Mouse (Mus musculus): ENCODE results near the gene Gm45713. TPM values are rescaled to one million over a fixed set of nuclear protein-coding genes. Genes with fewer than 3 reads are reported as not detected.
"Not testable (repeated sequence)": the region's sequence is repeated elsewhere in the genome, so short reads cannot be mapped to it uniquely, and the experiment has no call there.

Gm45713 gene
- polyA plus RNA-seq, 1 experiment from 2014 or later: 0.20 TPM

DNA sequence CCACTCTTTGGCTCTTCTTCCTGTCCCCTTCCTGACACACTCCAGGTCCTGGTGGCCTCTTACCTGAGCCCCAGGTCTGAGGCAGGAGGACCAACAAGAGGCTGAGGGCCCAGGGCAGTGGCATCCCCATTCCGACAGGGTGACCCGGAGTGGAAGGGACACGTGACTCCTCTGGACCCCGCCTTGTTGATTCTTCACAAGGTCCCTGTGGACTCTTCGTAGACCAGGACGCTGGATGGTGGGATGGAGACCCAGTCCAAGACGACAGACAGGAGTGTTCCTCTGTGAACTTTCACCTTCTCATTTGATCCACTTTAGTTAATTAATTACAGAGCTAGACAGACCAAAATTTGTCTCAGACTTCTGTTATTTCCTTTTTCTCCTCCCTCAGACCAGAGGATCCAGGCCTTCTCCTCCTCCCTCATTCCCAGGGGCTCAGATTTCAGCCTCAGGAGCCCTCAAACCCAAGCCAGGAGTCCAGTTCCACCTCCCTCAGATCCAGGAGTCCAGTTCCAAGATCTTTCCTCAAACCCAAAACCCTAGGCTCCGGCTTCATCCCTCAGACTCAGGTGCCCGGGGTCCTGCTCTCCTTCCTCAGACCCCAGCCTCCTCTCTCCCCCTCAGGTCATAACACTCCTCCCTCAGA lies 33.0 kb downstream of the Gm45713 start:
- Histone ChIP-seq H3K9me3 (replicated peaks; ENCODE audit: control insufficient read depth, low read length) (no peaks in the 10 kb centered on the region), H3K4me2 (ENCODE audit: low read depth, low read length) (peak overlapping the region; percentile 7; the same call in 1 of the 2 replicates), H3K9ac (replicated peaks; ENCODE audit: low read length) (peak overlapping the region; percentile 43), H3K27me3 (ENCODE audit: control insufficient read depth, insufficient read depth, low read length) (no peaks in the 10 kb centered on the region), H3K36me3 (replicated peaks; ENCODE audit: control insufficient read depth, insufficient read depth, low read depth, low read length) (no peaks in the 10 kb centered on the region), H3K27ac (replicated peaks; ENCODE audit: low read depth, low read length) (peak overlapping the region; percentile 62; the same call in 1 of the 2 replicates), H3K4me3 (ENCODE audit: low read depth, low read length) (no peak overlapping the region), H3K4me1 (ENCODE audit: control insufficient read depth, insufficient read depth, low read length) (no peaks in the 10 kb centered on the region; the same call in 1 of the 2 replicates)
- WGBS: 51% methylated on average over 9 of the region's 9 CpGs
- DNase-seq (ENCODE audit: low spot score): no peak
- ATAC-seq (replicated peaks; ENCODE audit: insufficient number of reproducible peaks, low FRiP score, low TSS enrichment, low read depth): no peak

DNA sequence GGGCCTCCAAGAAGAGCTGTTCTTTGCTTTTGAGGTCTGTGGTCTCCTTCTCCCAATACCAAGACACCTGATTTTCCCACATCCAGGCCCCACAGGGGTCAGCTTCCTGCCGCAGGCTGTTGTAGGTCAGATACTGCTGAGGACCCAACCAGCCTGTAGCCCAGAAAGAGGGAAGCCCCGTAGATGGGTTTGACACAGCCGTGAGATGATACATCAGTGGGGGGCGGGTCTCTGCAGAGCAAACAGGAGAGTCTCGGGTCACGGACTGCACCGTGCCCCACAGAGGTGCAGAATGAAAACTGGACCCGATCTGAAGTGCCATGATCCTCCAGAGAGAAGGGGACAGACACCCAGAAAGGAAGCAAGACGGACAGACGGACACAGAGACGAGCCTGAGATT lies 33.6 kb downstream of the Gm45713 start:
- WGBS: 89% methylated on average over 11 of the region's 11 CpGs
- ATAC-seq (replicated peaks; ENCODE audit: insufficient number of reproducible peaks, low FRiP score, low TSS enrichment, low read depth) (no peak), DNase-seq (ENCODE audit: low spot score) (no peak)
- H3K27me3 ChIP-seq (ENCODE audit: control insufficient read depth, insufficient read depth, low read length): no peaks in the 10 kb centered on the region
- H3K27ac ChIP-seq (replicated peaks; ENCODE audit: low read depth, low read length): no peak overlapping the region
- no peaks in the 10 kb centered on the region; the same call in 1 of the 2 replicates for H3K4me1 ChIP-seq (ENCODE audit: control insufficient read depth, insufficient read depth, low read length)
- no peaks in the 10 kb centered on the region for H3K9me3 ChIP-seq (replicated peaks; ENCODE audit: control insufficient read depth, low read length)
- no peak overlapping the region for H3K4me3 ChIP-seq (ENCODE audit: low read depth, low read length)
- H3K4me2 ChIP-seq (ENCODE audit: low read depth, low read length): no peak overlapping the region
- H3K9ac ChIP-seq (replicated peaks; ENCODE audit: low read length): no peak overlapping the region
- no peaks in the 10 kb centered on the region for H3K36me3 ChIP-seq (replicated peaks; ENCODE audit: control insufficient read depth, insufficient read depth, low read depth, low read length)

- Histone ChIP-seq H3K4me3 (ENCODE audit: low read depth, low read length) (no peak overlapping the region), H3K4me1 (ENCODE audit: control insufficient read depth, insufficient read depth, low read length) (no peaks in the 10 kb centered on the region; the same call in 1 of the 2 replicates), H3K36me3 (replicated peaks; ENCODE audit: control insufficient read depth, insufficient read depth, low read depth, low read length) (no peaks in the 10 kb centered on the region), H3K4me2 (ENCODE audit: low read depth, low read length) (no peak overlapping the region), H3K9me3 (replicated peaks; ENCODE audit: control insufficient read depth, low read length) (no peaks in the 10 kb centered on the region), H3K27ac (replicated peaks; ENCODE audit: low read depth, low read length) (no peak overlapping the region), H3K9ac (replicated peaks; ENCODE audit: low read length) (no peak overlapping the region), H3K27me3 (ENCODE audit: control insufficient read depth, insufficient read depth, low read length) (no peaks in the 10 kb centered on the region)
- ATAC-seq (replicated peaks; ENCODE audit: insufficient number of reproducible peaks, low FRiP score, low TSS enrichment, low read depth) (no peak), DNase-seq (ENCODE audit: low spot score) (no peak)
- WGBS: 95% methylated on average over 6 of the region's 6 CpGs
Observed at GRCm38 (mm10) chr7:45100046-45100445, 36.0 kb downstream of the Gm45713 start.

DNA sequence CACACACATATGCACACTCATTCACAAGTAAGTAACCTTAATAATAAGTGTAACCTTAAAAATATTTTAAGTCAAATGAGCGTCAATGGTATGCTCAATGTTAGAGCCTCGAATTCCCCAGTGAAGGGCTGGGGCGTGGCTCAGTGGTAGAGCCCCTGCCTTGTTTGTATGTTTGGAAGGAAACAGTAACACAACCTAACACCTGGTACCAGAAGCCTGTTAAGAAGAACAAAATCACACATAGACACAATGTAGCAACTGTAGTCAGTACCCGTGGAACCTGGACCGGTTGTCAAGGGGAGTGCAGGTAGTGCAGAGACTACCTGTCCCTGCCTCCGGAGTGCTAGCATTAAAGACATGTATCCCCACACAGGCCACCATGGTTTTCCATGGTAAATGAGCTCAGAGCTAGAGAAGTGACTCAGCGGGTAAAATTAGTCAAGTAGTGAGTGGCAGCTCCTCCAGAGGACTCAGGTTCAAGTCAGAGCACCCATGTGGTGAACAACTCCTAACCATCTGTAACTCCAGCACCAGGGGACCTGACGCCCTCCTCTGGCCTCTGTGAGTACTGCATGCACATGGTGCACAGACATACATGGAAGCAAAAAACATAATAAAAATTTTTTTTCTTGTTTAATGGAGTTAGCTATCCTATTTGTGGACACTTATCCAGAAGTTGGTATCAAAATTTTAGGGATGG lies 37.3 kb downstream of the Gm45713 start:
- no peak for ATAC-seq (replicated peaks; ENCODE audit: insufficient number of reproducible peaks, low FRiP score, low TSS enrichment, low read depth)
- no peak for DNase-seq (ENCODE audit: low spot score)
- no peak overlapping the region for H3K4me3 ChIP-seq (ENCODE audit: low read depth, low read length)
- H3K9me3 ChIP-seq (replicated peaks; ENCODE audit: control insufficient read depth, low read length): no peaks in the 10 kb centered on the region
- no peak overlapping the region for H3K4me2 ChIP-seq (ENCODE audit: low read depth, low read length)
- no peak overlapping the region for H3K27ac ChIP-seq (replicated peaks; ENCODE audit: low read depth, low read length)
- no peaks in the 10 kb centered on the region for H3K36me3 ChIP-seq (replicated peaks; ENCODE audit: control insufficient read depth, insufficient read depth, low read depth, low read length)
- WGBS: 89% methylated on average over 8 of the region's 8 CpGs
- H3K4me1 ChIP-seq (ENCODE audit: control insufficient read depth, insufficient read depth, low read length): no peaks in the 10 kb centered on the region; the same call in 1 of the 2 replicates
- H3K9ac ChIP-seq (replicated peaks; ENCODE audit: low read length): no peak overlapping the region
- H3K27me3 ChIP-seq (ENCODE audit: control insufficient read depth, insufficient read depth, low read length): no peaks in the 10 kb centered on the region

- no peaks in the 10 kb centered on the region for H3K9me3 ChIP-seq (replicated peaks; ENCODE audit: control insufficient read depth, low read length)
- DNase-seq (ENCODE audit: low spot score) (no peak), ATAC-seq (replicated peaks; ENCODE audit: insufficient number of reproducible peaks, low FRiP score, low TSS enrichment, low read depth) (no peak)
- no peak overlapping the region for H3K27ac ChIP-seq (replicated peaks; ENCODE audit: low read depth, low read length)
- H3K4me1 ChIP-seq (ENCODE audit: control insufficient read depth, insufficient read depth, low read length): no peaks in the 10 kb centered on the region
- no peak overlapping the region for H3K4me3 ChIP-seq (ENCODE audit: low read depth, low read length)
- whole genome bisulfite sequencing: 52% methylated on average over 6 of the region's 6 CpGs
- no peak overlapping the region for H3K9ac ChIP-seq (replicated peaks; ENCODE audit: low read length)
- no peaks in the 10 kb centered on the region for H3K36me3 ChIP-seq (replicated peaks; ENCODE audit: control insufficient read depth, insufficient read depth, low read depth, low read length)
- no peaks in the 10 kb centered on the region for H3K27me3 ChIP-seq (ENCODE audit: control insufficient read depth, insufficient read depth, low read length)
- H3K4me2 ChIP-seq (ENCODE audit: low read depth, low read length): no peak overlapping the region
Observed at GRCm38 (mm10) chr7:45097479-45097878, 38.6 kb downstream of the Gm45713 start.

DNA sequence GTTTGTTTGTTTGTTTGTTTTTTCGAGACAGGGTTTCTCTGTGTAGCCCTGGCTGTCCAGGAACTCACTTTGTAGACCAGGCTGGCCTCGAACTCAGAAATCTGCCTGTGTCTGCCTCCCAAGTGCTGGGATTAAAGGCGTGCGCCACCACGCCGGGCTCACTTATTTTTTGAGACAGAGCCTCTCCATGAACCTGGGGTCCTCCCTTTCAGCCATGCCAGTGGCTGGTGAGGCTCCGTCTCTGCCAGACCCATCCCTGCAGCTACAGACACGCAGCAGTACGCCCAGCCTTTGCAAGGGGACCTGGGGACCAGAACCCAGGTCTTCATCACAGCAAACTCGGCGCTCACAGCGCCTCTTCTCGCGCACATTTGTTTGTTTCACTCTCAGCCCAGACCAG lies 40.1 kb downstream of the Gm45713 start:
- H3K9me3 ChIP-seq (replicated peaks; ENCODE audit: control insufficient read depth, low read length); H3K4me2 ChIP-seq (ENCODE audit: low read depth, low read length); H3K36me3 ChIP-seq (replicated peaks; ENCODE audit: control insufficient read depth, insufficient read depth, low read depth, low read length); DNase-seq (ENCODE audit: low spot score); H3K9ac ChIP-seq (replicated peaks; ENCODE audit: low read length); ATAC-seq (replicated peaks; ENCODE audit: insufficient number of reproducible peaks, low FRiP score, low TSS enrichment, low read depth); H3K4me1 ChIP-seq (ENCODE audit: control insufficient read depth, insufficient read depth, low read length); H3K27me3 ChIP-seq (ENCODE audit: control insufficient read depth, insufficient read depth, low read length); H3K4me3 ChIP-seq (ENCODE audit: low read depth, low read length); H3K27ac ChIP-seq (replicated peaks; ENCODE audit: low read depth, low read length): not testable (repeated sequence)
- 92% methylated on average over 14 of the region's 14 CpGs for WGBS

- H3K27ac ChIP-seq (replicated peaks; ENCODE audit: low read depth, low read length): no peak overlapping the region
- H3K36me3 ChIP-seq (replicated peaks; ENCODE audit: control insufficient read depth, insufficient read depth, low read depth, low read length): no peaks in the 10 kb centered on the region
- no peaks in the 10 kb centered on the region for H3K9me3 ChIP-seq (replicated peaks; ENCODE audit: control insufficient read depth, low read length)
- H3K4me2 ChIP-seq (ENCODE audit: low read depth, low read length): no peak overlapping the region
- 77% methylated on average over 6 of the region's 6 CpGs for WGBS
- H3K27me3 ChIP-seq (ENCODE audit: control insufficient read depth, insufficient read depth, low read length): no peaks in the 10 kb centered on the region
- DNase-seq (ENCODE audit: low spot score) (no peak), ATAC-seq (replicated peaks; ENCODE audit: insufficient number of reproducible peaks, low FRiP score, low TSS enrichment, low read depth) (no peak)
- H3K9ac ChIP-seq (replicated peaks; ENCODE audit: low read length): no peak overlapping the region
- H3K4me1 ChIP-seq (ENCODE audit: control insufficient read depth, insufficient read depth, low read length): no peaks in the 10 kb centered on the region
- H3K4me3 ChIP-seq (ENCODE audit: low read depth, low read length): no peak overlapping the region
Observed at GRCm38 (mm10) chr7:45095367-45095766, 40.7 kb downstream of the Gm45713 start.

- Histone ChIP-seq H3K4me1 (ENCODE audit: control insufficient read depth, insufficient read depth, low read length) (no peaks in the 10 kb centered on the region), H3K9me3 (replicated peaks; ENCODE audit: control insufficient read depth, low read length) (no peaks in the 10 kb centered on the region), H3K4me2 (ENCODE audit: low read depth, low read length) (no peak overlapping the region), H3K27ac (replicated peaks; ENCODE audit: low read depth, low read length) (peak overlapping the region; percentile 85), H3K9ac (replicated peaks; ENCODE audit: low read length) (no peak overlapping the region), H3K4me3 (ENCODE audit: low read depth, low read length) (no peak overlapping the region), H3K27me3 (ENCODE audit: control insufficient read depth, insufficient read depth, low read length) (no peaks in the 10 kb centered on the region), H3K36me3 (replicated peaks; ENCODE audit: control insufficient read depth, insufficient read depth, low read depth, low read length) (no peaks in the 10 kb centered on the region)
- no peak for ATAC-seq (replicated peaks; ENCODE audit: insufficient number of reproducible peaks, low FRiP score, low TSS enrichment, low read depth)
- 34% methylated on average over 7 of the region's 7 CpGs for WGBS
- no peak for DNase-seq (ENCODE audit: low spot score)
Observed at GRCm38 (mm10) chr7:45094121-45094520, 41.9 kb downstream of the Gm45713 start.

Data from embryonic facial prominence, embryonic 11.5 days (tissue).